Mouse (Mus musculus) testis, adult 2 months (tissue): Measurements from ENCODE around the gene S100pbp. TPM values are rescaled to one million over a fixed set of nuclear protein-coding genes. Genes with fewer than 3 reads are reported as not detected.

Source experiments
- H3K27ac ChIP-seq: fragments of 200-500 bp; 2 replicates; pipeline ENCODE4 v1.5.1; 2012; ENCODE audit warnings: low read depth, low read length; ENCODE audit not compliant: control insufficient read depth, insufficient read depth
- H3K27me3 ChIP-seq: fragments of 200-500 bp; 2 replicates; pipeline ENCODE4 v1.6.1; 2012; ENCODE audit warnings: mild to moderate bottlenecking, low read length, moderate library complexity; ENCODE audit not compliant: control insufficient read depth, insufficient read depth
- H3K36me3 ChIP-seq: fragments of 200-500 bp; 2 replicates; pipeline ENCODE4 v1.6.1; 2012; ENCODE audit warnings: mild to moderate bottlenecking, low read length; ENCODE audit not compliant: control insufficient read depth, insufficient read depth
- H3K4me1 ChIP-seq: fragments of 200-500 bp; 2 replicates; pipeline ENCODE4 v1.6.1; 2012; ENCODE audit warnings: low read length; ENCODE audit not compliant: control insufficient read depth, insufficient read depth
- H3K4me3 ChIP-seq: fragments of 200-500 bp; 2 replicates; pipeline ENCODE4 v1.5.1; 2012; ENCODE audit warnings: low read depth, mild to moderate bottlenecking, low read length, moderate library complexity, mixed read lengths; ENCODE audit not compliant: control insufficient read depth
- CTCF ChIP-seq: fragments of 200-500 bp; IDR thresholded peaks from 2 replicates; pipeline ENCODE4 v1.5.1; 2012; ENCODE audit warnings: low read depth, mild to moderate bottlenecking, inconsistent platforms, low read length, moderate library complexity; ENCODE audit not compliant: control insufficient read depth, insufficient read depth, insufficient replicate concordance
- POLR2A ChIP-seq: fragments of 200-500 bp; IDR thresholded peaks from 2 replicates; pipeline ENCODE4 v1.6.1; 2012; ENCODE audit warnings: low read depth, mild to moderate bottlenecking, inconsistent platforms, low read length, moderate library complexity; ENCODE audit not compliant: control insufficient read depth
- polyA plus RNA-seq: library from polyadenylated mRNA; depleted of rRNA; stranded (reverse); fragments of >200 nt; gene quantifications from 2 replicates; pipeline ENCODE4 v1.2.3, GENCODE M21; 2012

Gene S100pbp
- polyA plus RNA-seq, 1 experiment = 34.6 TPM

DNA sequence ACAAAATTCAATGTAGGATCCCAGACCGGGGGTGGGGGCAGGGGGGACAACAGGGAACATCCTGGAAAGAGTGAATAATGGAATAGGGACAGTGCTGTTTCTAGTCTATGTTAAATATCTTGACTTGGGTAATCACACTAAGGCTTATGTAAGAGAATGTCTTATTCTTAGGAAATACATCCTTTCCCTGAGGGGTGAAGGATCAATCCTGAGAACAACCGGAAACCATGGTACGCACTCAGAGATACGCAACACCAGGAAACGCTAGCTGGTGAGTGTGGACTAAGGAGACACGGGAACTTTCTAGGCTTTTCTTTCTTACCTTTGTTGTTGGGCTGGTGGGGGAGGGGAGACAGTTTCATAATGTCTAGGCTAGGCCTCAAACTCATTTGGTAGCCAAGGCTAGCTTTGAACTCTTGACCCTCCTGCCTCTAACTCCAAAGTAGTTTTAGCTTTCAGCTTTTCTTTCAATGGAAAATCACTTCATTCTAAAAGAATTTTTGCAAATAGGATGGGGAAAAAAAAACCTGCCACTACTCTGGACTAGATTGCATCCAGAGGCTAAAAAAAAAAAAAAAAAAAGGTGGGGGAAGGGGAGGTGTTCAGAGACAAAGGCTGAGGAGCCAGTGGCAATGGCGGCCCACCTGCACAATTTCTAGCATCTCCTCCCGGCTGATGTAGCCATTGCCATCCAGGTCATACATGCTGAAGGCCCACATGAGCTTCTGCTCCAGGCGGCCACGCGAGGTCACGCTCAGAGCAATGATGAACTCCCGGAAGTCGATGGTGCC, 71.6 kb downstream of the S100pbp start:
- H3K27ac ChIP-seq = no peak overlapping the region
- H3K27me3 ChIP-seq = no peaks in the 10 kb centered on the region
- H3K4me3 ChIP-seq = no peak overlapping the region
- H3K36me3 ChIP-seq = no peaks in the 10 kb centered on the region
- peaks cover 3% of the 10 kb centered on the region for H3K4me1 ChIP-seq
- TF ChIP-seq CTCF (no peak), POLR2A (no peak)

DNA sequence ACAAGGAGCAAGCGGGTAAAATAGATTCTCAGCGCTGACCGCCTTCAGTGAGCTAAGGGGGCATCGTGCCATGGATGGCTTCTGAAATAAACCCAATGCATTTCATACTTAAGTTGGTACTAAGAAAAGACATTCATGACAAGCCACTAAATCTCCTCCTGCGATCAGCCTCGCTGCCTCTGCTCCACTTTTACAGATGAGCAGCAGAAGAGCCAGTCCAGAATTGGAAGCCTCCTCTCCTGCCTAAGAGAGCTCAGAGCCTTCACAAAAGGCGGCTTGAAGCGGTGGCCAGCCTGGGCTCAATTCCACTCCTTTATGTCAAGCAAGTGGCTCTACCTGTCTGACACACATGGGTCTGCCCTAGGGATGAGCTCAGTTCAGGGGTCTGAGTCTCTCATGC, 72.8 kb downstream of the S100pbp start:
- Histone ChIP-seq H3K4me1 (peaks cover 7% of the 10 kb centered on the region), H3K27me3 (no peaks in the 10 kb centered on the region), H3K27ac (no peak overlapping the region), H3K4me3 (no peak overlapping the region), H3K36me3 (no peaks in the 10 kb centered on the region)
- TF ChIP-seq POLR2A = no peak
- TF ChIP-seq CTCF = no peak

DNA sequence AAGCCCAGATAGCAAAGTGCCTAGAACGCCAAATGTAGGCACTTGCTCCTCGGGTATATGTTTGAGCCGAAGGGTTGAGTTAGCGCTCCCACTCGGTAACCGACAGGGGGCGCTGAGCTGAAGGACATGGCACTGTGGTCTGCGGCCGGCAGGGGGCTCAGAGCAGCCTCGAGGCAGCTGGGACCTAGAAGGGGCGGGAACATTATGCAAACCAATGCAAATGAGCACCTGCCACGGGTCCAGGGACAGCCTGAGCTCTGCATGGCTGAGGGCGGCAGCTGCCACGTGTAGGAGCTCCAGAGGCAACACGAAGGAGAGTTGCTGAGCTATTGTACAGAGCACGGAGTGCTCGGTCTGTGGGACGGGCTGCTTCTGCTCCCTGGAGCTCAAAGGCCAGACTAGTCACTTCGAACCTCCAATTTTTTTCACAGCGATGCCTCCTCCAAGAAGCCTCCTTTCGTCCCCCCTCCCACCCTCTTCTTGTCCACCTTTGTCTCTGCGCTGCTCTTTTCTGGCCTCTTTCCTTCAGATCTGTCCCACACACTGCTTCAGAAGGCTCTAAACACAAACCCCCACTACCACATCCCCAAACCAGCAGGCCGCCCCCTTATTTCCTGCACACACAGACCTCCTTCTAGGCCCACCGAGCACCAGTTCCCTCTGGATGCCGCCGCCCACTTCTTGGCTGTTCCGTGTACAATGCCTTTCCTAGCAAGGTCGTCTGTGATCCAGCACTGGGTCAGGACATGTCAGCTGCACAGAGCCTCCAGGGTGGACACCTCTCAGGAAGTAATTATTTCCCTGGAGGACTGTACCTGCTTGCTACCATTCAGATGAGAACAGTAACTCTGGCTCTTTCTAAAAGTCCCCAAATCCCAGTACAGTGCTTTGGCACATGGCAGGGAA, 76.2 kb downstream of the S100pbp start:
- TF ChIP-seq POLR2A = no peak
- peak; percentile 93 for TF ChIP-seq CTCF
- Histone ChIP-seq H3K27me3 (no peaks in the 10 kb centered on the region), H3K4me1 (peaks cover 4% of the 10 kb centered on the region; the same call in 1 of the 2 replicates), H3K27ac (no peak overlapping the region), H3K4me3 (peak overlapping the region; percentile 44), H3K36me3 (no peaks in the 10 kb centered on the region)

DNA sequence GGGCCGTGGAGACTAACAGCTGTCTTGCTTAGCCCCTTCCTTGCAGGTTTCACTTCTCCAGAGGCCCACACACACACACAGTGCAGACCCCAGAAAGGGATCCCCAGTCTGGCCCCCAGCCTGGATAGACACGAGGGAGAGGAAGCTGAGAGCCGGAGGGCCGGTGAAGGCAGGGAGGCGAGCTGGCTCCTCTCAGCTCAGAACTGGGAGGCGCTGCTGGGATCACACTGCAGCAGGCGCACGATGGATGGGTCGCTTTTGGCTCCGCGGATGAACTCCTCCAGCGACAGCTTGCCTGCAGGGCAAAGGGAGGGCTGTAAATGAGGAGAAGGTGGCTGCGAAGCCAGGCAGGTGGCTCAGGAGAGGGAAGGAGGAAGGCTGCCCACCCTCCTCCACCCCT, 77.3 kb downstream of the S100pbp start:
- TF ChIP-seq CTCF = no peak
- no peak for TF ChIP-seq POLR2A
- no peaks in the 10 kb centered on the region for H3K36me3 ChIP-seq
- peaks cover 4% of the 10 kb centered on the region; the same call in 1 of the 2 replicates for H3K4me1 ChIP-seq
- peak overlapping the region; percentile 8; the same call in 1 of the 2 replicates for H3K4me3 ChIP-seq
- no peak overlapping the region for H3K27ac ChIP-seq
- no peaks in the 10 kb centered on the region for H3K27me3 ChIP-seq

DNA sequence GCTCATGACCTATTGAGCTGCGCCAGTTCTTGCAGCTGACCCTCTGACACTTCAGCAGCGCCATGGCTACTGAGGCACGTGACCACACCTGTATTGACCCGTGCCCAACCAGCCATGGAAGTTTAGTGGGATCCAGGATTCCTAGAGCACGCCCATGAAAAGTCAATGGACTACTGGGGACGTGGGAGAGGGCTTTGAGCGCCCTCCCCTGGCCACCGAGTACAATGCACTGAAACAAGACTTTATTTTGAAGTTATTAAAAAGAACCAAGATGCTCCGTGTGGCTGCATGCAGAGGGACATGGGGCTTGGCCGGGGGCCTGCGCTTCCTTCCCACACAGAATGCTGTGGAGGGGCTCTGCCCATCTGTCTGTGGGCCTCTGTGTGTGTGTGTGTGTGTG, 78.2 kb downstream of the S100pbp start:
- no peak overlapping the region for H3K27ac ChIP-seq
- H3K4me1 ChIP-seq = peaks cover 4% of the 10 kb centered on the region; the same call in 1 of the 2 replicates
- H3K36me3 ChIP-seq = no peaks in the 10 kb centered on the region
- TF ChIP-seq POLR2A (no peak), CTCF (peak; percentile 48; the same call in 1 of the 2 replicates)
- no peak overlapping the region for H3K4me3 ChIP-seq
- H3K27me3 ChIP-seq = no peaks in the 10 kb centered on the region

DNA sequence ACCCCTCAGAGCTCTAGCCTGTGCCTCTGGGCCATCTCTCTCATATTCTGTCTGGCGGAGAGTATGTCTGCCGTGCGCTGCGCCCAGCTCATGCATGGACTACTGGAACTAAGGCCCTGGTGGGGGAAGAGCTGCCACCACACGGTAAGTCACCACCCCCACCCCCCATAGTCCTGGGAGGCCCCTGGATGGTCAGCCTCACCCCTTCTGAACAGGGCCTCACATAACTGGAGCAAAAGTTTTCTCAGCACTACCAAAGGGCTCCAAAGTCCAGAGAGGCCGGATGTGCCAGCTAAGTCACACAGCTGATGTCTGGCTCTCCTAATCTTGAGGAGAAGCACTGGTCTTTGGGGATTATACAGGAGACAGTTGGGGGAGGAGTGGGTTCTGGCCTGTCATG, 78.7 kb downstream of the S100pbp start:
- Histone ChIP-seq H3K4me3 (no peak overlapping the region), H3K27ac (no peak overlapping the region), H3K4me1 (peaks cover 8% of the 10 kb centered on the region), H3K27me3 (no peaks in the 10 kb centered on the region), H3K36me3 (no peaks in the 10 kb centered on the region)
- TF ChIP-seq CTCF = no peak
- TF ChIP-seq POLR2A = no peak

DNA sequence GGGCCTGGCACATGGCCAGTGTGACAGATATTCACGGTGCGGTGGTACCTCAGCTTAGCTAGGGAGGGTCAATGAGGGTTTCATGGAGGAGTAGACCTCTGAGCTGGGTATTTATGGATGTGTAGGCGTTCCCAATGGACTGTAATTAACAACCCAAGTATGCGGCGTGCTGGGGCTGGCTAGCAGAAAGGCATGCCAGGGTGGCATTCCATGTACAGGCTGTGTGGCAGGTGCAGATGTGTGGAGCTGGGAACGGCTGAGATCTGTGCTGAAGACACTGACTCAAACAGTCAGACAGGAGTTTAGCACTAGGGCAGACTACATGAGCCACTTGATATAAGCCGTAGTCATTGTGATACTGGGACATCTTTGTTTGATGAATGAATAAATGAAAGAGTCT, 80.9 kb downstream of the S100pbp start:
- H3K4me1 ChIP-seq = peaks cover 8% of the 10 kb centered on the region
- H3K36me3 ChIP-seq = no peaks in the 10 kb centered on the region
- TF ChIP-seq POLR2A (no peak), CTCF (no peak)
- H3K4me3 ChIP-seq = no peak overlapping the region
- H3K27ac ChIP-seq = no peak overlapping the region
- no peaks in the 10 kb centered on the region for H3K27me3 ChIP-seq
